Mouse (Mus musculus) intestine, embryonic 16.5 days (tissue): ENCODE data around the gene Nfe2l1. TPM values are rescaled to one million over a fixed set of nuclear protein-coding genes. Genes with fewer than 3 reads are reported as not detected.

ENCODE experiments used
- ATAC-seq: fragments of 200-750 bp; cut with Nextera tagmentation; 2 replicates; pipeline ENCODE4 v1.8.0; 2017; ENCODE audit warnings: moderate TSS enrichment, moderate library complexity
- H3K27ac ChIP-seq: fragments of 300-500 bp; sonication (generic); 2 replicates; pipeline ENCODE4 v1.5.1; 2014; ENCODE audit warnings: mild to moderate bottlenecking, low read length
- H3K27me3 ChIP-seq: fragments of 300-500 bp; sonication (generic); replicated peaks from 2 replicates; pipeline ENCODE4 v1.6.1; 2014; ENCODE audit warnings: low read length, control low read depth, mixed read lengths; ENCODE audit not compliant: control insufficient read depth, insufficient read depth
- H3K36me3 ChIP-seq: fragments of 300-500 bp; sonication (generic); 2 replicates; pipeline ENCODE4 v1.6.1; 2014; ENCODE audit warnings: low read length, control low read depth; ENCODE audit not compliant: control insufficient read depth, insufficient read depth
- H3K4me1 ChIP-seq: fragments of 300-500 bp; sonication (generic); 2 replicates; pipeline ENCODE4 v1.6.1; 2014; ENCODE audit warnings: low read length, control low read depth, mixed read lengths; ENCODE audit not compliant: control insufficient read depth, insufficient read depth
- H3K4me2 ChIP-seq: fragments of 300-500 bp; sonication (generic); 2 replicates; pipeline ENCODE4 v1.6.1; 2014; ENCODE audit warnings: low read depth, low read length, control low read depth
- H3K4me3 ChIP-seq: fragments of 300-500 bp; sonication (generic); 2 replicates; pipeline ENCODE4 v1.5.1; 2014; ENCODE audit warnings: mild to moderate bottlenecking, low read length
- H3K9ac ChIP-seq: fragments of 300-500 bp; sonication (generic); 2 replicates; pipeline ENCODE4 v1.6.1; 2014; ENCODE audit warnings: low read depth, low read length
- H3K9me3 ChIP-seq: fragments of 300-500 bp; sonication (generic); 2 replicates; pipeline ENCODE4 v1.6.1; 2016; ENCODE audit warnings: low read length, control low read depth; ENCODE audit not compliant: control insufficient read depth
- WGBS: fragments of 180-500 bp; shearing (Covaris S2); extraction: QIAGEN DNeasy Blood & Tissue Kit; methylation state at CpG from one replicate; pipeline ENCODE4 v1.1.7; 2014; 5-methylcytosine and 5-hydroxymethylcytosine counted together
- polyA plus RNA-seq: library from polyadenylated mRNA; unstranded; fragments of >200 nt; fragmentation: Nextera tagmentation; extraction: Ambion mirVana; gene quantifications from 2 replicates; pipeline ENCODE4 v1.2.1, GENCODE M21; 2015

The Nfe2l1 gene
- polyA plus RNA-seq, result 51.7 and 52.5 TPM in 2 replicates

GRCm38 (mm10) chr11:96829813-96830538 lies at the start of gene Nfe2l1:
Gene Nfe2l1 (minus strand): TSS chr11:96829968.
- no peaks in the 10 kb centered on the region for H3K27me3 ChIP-seq
- peaks cover 3% of the 10 kb centered on the region; the same call in 1 of the 2 replicates for H3K36me3 ChIP-seq
- no peaks in the 10 kb centered on the region for H3K9me3 ChIP-seq
- H3K27ac ChIP-seq, result peak within 1 kb of the TSS; percentile 99
- peak within 1 kb of the TSS; percentile 78 for H3K4me2 ChIP-seq
- WGBS, result under 1% methylated on average over 51 of the region's 51 CpGs
- peak within 1 kb of the TSS; percentile 95 for H3K4me3 ChIP-seq
- H3K4me1 ChIP-seq, result peaks cover 42% of the 10 kb centered on the region
- peak; percentile 99 for ATAC-seq
- H3K9ac ChIP-seq, result peak within 1 kb of the TSS; percentile 98

- peaks cover 12% of the 10 kb centered on the region for H3K27me3 ChIP-seq
- H3K4me1 ChIP-seq, result peaks cover 11% of the 10 kb centered on the region
- no peak overlapping the region for H3K4me3 ChIP-seq
- H3K9ac ChIP-seq, result no peak overlapping the region
- H3K4me2 ChIP-seq, result no peak overlapping the region
- H3K9me3 ChIP-seq, result no peaks in the 10 kb centered on the region
- no peaks in the 10 kb centered on the region for H3K36me3 ChIP-seq
- ATAC-seq, result no peak
- H3K27ac ChIP-seq, result no peak overlapping the region
- 42% methylated on average over 7 of the region's 7 CpGs for WGBS
Measured at GRCm38 (mm10) chr11:96879359-96879758, 49.6 kb upstream of the Nfe2l1 start.

DNA sequence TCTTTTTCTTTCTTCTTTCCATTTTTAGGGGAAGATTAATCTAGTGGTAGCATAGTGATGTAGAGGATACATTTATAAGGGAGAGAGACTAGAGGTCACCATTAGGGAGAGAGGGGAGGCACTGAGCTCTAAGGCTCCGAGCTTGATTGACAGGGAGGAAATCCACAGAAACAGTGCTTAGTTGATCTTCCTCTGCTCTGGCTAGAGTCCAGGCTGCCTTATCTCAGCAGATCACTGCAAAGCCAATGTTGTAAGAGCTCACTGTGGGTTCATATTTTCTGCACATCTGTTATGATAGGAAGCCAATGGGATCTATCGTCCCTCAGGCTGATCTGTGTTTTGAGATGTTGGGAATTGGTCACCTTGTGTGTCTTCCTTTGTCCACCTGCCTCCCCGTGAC lies 48.9 kb upstream of the Nfe2l1 start:
- no peak overlapping the region for H3K4me3 ChIP-seq
- peaks cover 12% of the 10 kb centered on the region for H3K4me1 ChIP-seq
- peaks cover 12% of the 10 kb centered on the region for H3K27me3 ChIP-seq
- WGBS, result 58% methylated on average over 3 of the region's 3 CpGs
- no peaks in the 10 kb centered on the region for H3K36me3 ChIP-seq
- no peak for ATAC-seq
- H3K9ac ChIP-seq, result no peak overlapping the region
- no peak overlapping the region for H3K27ac ChIP-seq
- no peak overlapping the region for H3K4me2 ChIP-seq
- no peaks in the 10 kb centered on the region for H3K9me3 ChIP-seq

DNA sequence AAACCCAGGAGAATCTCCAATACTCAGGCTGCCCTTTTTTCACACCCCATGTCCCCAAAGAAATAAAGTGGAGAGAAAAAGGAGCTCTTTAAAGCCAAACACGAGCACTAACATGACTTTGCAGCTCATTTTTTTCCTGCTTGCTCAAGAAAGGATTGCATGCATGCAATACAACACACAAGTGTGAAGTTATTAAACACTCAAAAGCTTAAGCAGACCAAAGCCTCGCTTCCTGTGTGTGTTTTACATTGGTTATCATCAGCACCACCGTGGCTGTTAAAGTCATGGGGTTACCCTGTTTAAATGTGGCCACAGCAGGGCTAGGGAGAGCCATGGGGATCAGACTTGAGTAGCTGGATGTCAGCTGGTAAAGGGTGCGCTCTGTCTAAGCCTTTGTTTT lies 47.3 kb upstream of the Nfe2l1 start:
- peak overlapping the region; percentile 61 for H3K27ac ChIP-seq
- H3K4me1 ChIP-seq, result peaks cover 25% of the 10 kb centered on the region
- peaks cover 12% of the 10 kb centered on the region for H3K27me3 ChIP-seq
- WGBS, result 45% methylated on average over 4 of the region's 4 CpGs
- no peaks in the 10 kb centered on the region for H3K9me3 ChIP-seq
- H3K4me3 ChIP-seq, result no peak overlapping the region
- no peak overlapping the region for H3K4me2 ChIP-seq
- ATAC-seq, result no peak
- H3K36me3 ChIP-seq, result no peaks in the 10 kb centered on the region
- no peak overlapping the region for H3K9ac ChIP-seq

GRCm38 (mm10) chr11:96876300-96877040 lies 46.7 kb upstream of the Nfe2l1 start:
- ATAC-seq, result peak; percentile 32; the same call in 1 of the 2 replicates
- no peaks in the 10 kb centered on the region for H3K9me3 ChIP-seq
- 18% methylated on average over 13 of the region's 13 CpGs for WGBS
- H3K4me3 ChIP-seq, result peak overlapping the region; percentile 45
- H3K27ac ChIP-seq, result peak overlapping the region; percentile 61
- H3K27me3 ChIP-seq, result peaks cover 12% of the 10 kb centered on the region
- peaks cover 25% of the 10 kb centered on the region for H3K4me1 ChIP-seq
- no peaks in the 10 kb centered on the region for H3K36me3 ChIP-seq
- H3K4me2 ChIP-seq, result peak overlapping the region; percentile 71
- peak overlapping the region; percentile 21; the same call in 1 of the 2 replicates for H3K9ac ChIP-seq

- ATAC-seq, result peak; percentile 83
- H3K27me3 ChIP-seq, result peaks cover 12% of the 10 kb centered on the region
- no peak overlapping the region for H3K27ac ChIP-seq
- H3K4me2 ChIP-seq, result peak overlapping the region; percentile 71
- peak overlapping the region; percentile 45 for H3K4me3 ChIP-seq
- no peaks in the 10 kb centered on the region for H3K36me3 ChIP-seq
- H3K4me1 ChIP-seq, result peaks cover 25% of the 10 kb centered on the region
- WGBS, result under 1% methylated on average over 35 of the region's 35 CpGs
- H3K9ac ChIP-seq, result 0 out of 2 replicates have a peak overlapping the region, but pooled peaks have one; percentile 29
- H3K9me3 ChIP-seq, result no peaks in the 10 kb centered on the region
Measured at GRCm38 (mm10) chr11:96875745-96876144, 46.0 kb upstream of the Nfe2l1 start.

DNA sequence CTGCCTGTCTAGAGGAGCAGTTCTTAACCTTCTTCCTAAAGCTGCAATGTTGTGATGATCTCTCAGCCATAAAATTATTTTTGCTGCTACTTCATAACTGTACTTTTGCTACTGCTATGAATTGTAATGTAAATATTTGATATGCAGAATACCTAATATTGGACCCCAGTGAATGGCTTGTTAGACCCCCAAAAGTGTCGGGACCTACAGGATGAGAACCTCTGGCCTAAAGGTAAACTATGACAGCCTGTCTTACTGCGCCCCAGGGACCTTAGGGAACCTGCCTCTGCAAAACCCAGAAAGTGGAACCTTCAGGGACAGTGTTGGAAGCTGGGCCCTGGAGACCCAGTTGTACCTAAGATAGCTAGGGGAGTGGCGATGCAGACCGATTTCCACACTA lies 45.5 kb upstream of the Nfe2l1 start:
- no peaks in the 10 kb centered on the region for H3K9me3 ChIP-seq
- peak overlapping the region; percentile 45 for H3K4me3 ChIP-seq
- H3K4me2 ChIP-seq, result peak overlapping the region; percentile 71
- H3K9ac ChIP-seq, result no peak overlapping the region
- ATAC-seq, result peak; percentile 10; the same call in 1 of the 2 replicates
- no peaks in the 10 kb centered on the region for H3K36me3 ChIP-seq
- no peak overlapping the region for H3K27ac ChIP-seq
- H3K4me1 ChIP-seq, result peaks cover 25% of the 10 kb centered on the region
- WGBS, result 31% methylated on average over 4 of the region's 4 CpGs
- peaks cover 12% of the 10 kb centered on the region for H3K27me3 ChIP-seq

DNA sequence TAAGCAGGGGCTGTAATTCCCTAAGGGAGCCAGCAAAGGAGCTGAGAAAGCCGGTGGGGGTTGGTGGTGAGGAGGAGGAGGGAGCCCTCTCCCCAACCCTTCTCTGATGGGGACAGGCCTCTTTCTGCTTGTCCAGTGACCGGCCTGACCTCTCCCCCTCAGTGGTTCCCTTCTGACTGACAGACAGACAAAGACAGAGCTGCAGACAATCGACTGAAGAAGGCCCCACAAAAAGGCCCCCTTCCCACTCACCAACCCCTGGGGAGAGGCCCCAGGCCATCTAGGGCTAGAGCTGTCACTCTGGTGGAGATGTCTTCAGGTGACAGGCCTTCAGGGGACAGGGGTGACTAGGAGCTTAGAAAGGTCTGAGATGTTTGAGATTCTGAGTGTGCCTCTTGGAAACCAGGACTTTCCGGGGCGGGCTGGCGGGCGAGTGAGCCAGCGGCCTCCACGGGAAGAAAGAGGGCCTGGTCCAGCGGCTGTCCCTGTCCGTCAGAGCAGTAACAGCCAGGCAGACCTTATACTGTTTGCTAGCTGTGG lies 43.9 kb upstream of the Nfe2l1 start:
- no peak for ATAC-seq
- Histone ChIP-seq H3K9ac (0 out of 2 replicates have a peak overlapping the region, but pooled peaks have one; percentile 33), H3K4me1 (peaks cover 25% of the 10 kb centered on the region), H3K4me3 (no peak overlapping the region), H3K27me3 (peaks cover 12% of the 10 kb centered on the region), H3K4me2 (no peak overlapping the region), H3K9me3 (no peaks in the 10 kb centered on the region), H3K27ac (no peak overlapping the region; the same call in 1 of the 2 replicates), H3K36me3 (no peaks in the 10 kb centered on the region)
- WGBS, result 50% methylated on average over 11 of the region's 11 CpGs
